Mouse (Mus musculus) CH12.LX (cell line): ENCODE results near the gene Apbb1ip. TPM values are rescaled to one million over a fixed set of nuclear protein-coding genes. Genes with fewer than 3 reads are reported as not detected.

Experiments
- DNase-seq: peaks from one replicate; pipeline ENCODE4 v3.0.0-alpha.2; 2013; ENCODE audit errors: extremely low read depth
- H3K27ac ChIP-seq: 2 replicates; pipeline ENCODE4 v1.5.1; 2012; ENCODE audit warnings: low read depth, mild to moderate bottlenecking, control low read depth, moderate library complexity; ENCODE audit not compliant: insufficient read depth
- H3K27me3 ChIP-seq: replicated peaks from 2 replicates; pipeline ENCODE3; 2012; ENCODE audit warnings: inconsistent platforms
- H3K36me3 ChIP-seq, 2 experiments: replicated peaks in 1 of 2; 2 replicates each; pipeline versions ENCODE3 to v1.6.1; 2012; ENCODE audit warnings: inconsistent platforms in 1 of 2, low read length in 1 of 2, mild to moderate bottlenecking in 1 of 2, mixed read lengths in 1 of 2, moderate library complexity in 1 of 2; ENCODE audit not compliant: control insufficient read depth in 1 of 2, insufficient read depth in 1 of 2
- H3K4me1 ChIP-seq, 2 experiments: 2 replicates each; pipeline ENCODE4 v1.6.1; 2012; ENCODE audit warnings: inconsistent platforms in 1 of 2, moderate library complexity in 1 of 2; ENCODE audit not compliant: insufficient read depth in 2 of 2, control insufficient read depth in 1 of 2
- H3K4me2 ChIP-seq: 2 replicates; pipeline ENCODE4 v1.6.1; 2012; ENCODE audit warnings: low read depth, mild to moderate bottlenecking, control low read depth; ENCODE audit not compliant: poor library complexity, insufficient read depth, severe bottlenecking
- H3K4me3 ChIP-seq, 3 experiments: fragments of 150-350 bp in 1 of 3; sonication (generic) in 1 of 3; replicated peaks in 1 of 3; 2 replicates each; pipeline versions ENCODE3 to v1.5.1; 2011 to 2012; ENCODE audit warnings: low read depth in 2 of 3, low read length in 2 of 3, mild to moderate bottlenecking in 2 of 3, moderate library complexity in 2 of 3, control low read depth in 1 of 3, improper control_type of control experiment in 1 of 3, inconsistent platforms in 1 of 3, mixed read lengths in 1 of 3; ENCODE audit not compliant: poor library complexity in 1 of 3
- H3K79me2 ChIP-seq: replicated peaks from 2 replicates; pipeline ENCODE4 v1.6.1; 2012; ENCODE audit warnings: mild to moderate bottlenecking, moderate library complexity; ENCODE audit not compliant: control insufficient read depth, poor library complexity, insufficient read depth, severe bottlenecking; ENCODE audit errors: extremely low read depth
- H3K9ac ChIP-seq: 2 replicates; pipeline ENCODE4 v1.6.1; 2012; ENCODE audit warnings: low read depth, mild to moderate bottlenecking, control low read depth, moderate library complexity; ENCODE audit not compliant: insufficient read depth
- H3K9me3 ChIP-seq: replicated peaks from 2 replicates; pipeline ENCODE3; 2012; ENCODE audit warnings: low read length, inconsistent platforms, mixed read lengths
- BHLHE40 ChIP-seq: IDR thresholded peaks from 2 replicates; pipeline ENCODE4 v1.6.1; 2011; ENCODE audit warnings: mild to moderate bottlenecking, low read depth, low read length, improper control_type of control experiment
- CHD1 ChIP-seq: IDR thresholded peaks from 2 replicates; pipeline ENCODE4 v1.6.1; 2012; ENCODE audit warnings: low read depth, low read length, improper control_type of control experiment, inconsistent platforms
- CTCF ChIP-seq, 2 experiments: IDR thresholded peaks in 1 of 2; conservative IDR thresholded peaks in 1 of 2; 2 replicates each; pipeline ENCODE4 v1.5.1; 2011 to 2012; ENCODE audit warnings: low read depth in 2 of 2, low read length in 2 of 2, improper control_type of control experiment in 1 of 2, inconsistent platforms in 1 of 2, mild to moderate bottlenecking in 1 of 2, moderate library complexity in 1 of 2
- ELF1 ChIP-seq: IDR thresholded peaks from 2 replicates; pipeline ENCODE4 v1.6.1; 2014; ENCODE audit warnings: low read depth, mild to moderate bottlenecking, inconsistent platforms, low read length, improper control_type of control experiment
- EP300 ChIP-seq: IDR thresholded peaks from 2 replicates; pipeline ENCODE4 v1.6.1; 2011; ENCODE audit warnings: low read length, improper control_type of control experiment
- ETS1 ChIP-seq: conservative IDR thresholded peaks from 2 replicates; pipeline ENCODE4 v1.6.1; 2012; ENCODE audit warnings: low read depth, mild to moderate bottlenecking, inconsistent platforms, low read length, improper control_type of control experiment, moderate library complexity
- GABPA ChIP-seq: IDR thresholded peaks from 2 replicates; pipeline ENCODE4 v1.6.1; 2012; ENCODE audit warnings: low read depth, low read length, improper control_type of control experiment, inconsistent platforms; ENCODE audit not compliant: insufficient replicate concordance
- HCFC1 ChIP-seq: IDR thresholded peaks from 2 replicates; pipeline ENCODE4 v1.6.1; 2012; ENCODE audit warnings: low read depth, mild to moderate bottlenecking, inconsistent platforms, low read length, improper control_type of control experiment
- JUN ChIP-seq: IDR thresholded peaks from 2 replicates; pipeline ENCODE4 v1.6.1; 2011; ENCODE audit warnings: low read depth, mild to moderate bottlenecking, low read length, improper control_type of control experiment, moderate library complexity; ENCODE audit not compliant: insufficient read depth
- JUND ChIP-seq: conservative IDR thresholded peaks from 2 replicates; pipeline ENCODE4 v1.6.1; 2011; ENCODE audit warnings: low read depth, low read length, improper control_type of control experiment
- KAT2A ChIP-seq: IDR thresholded peaks from 2 replicates; pipeline ENCODE4 v1.6.1; 2012; ENCODE audit warnings: low read length, improper control_type of control experiment, inconsistent platforms; ENCODE audit not compliant: insufficient replicate concordance
- MAX ChIP-seq: IDR thresholded peaks from 2 replicates; pipeline ENCODE4 v1.6.1; 2011; ENCODE audit warnings: low read length, improper control_type of control experiment
- MAZ ChIP-seq: IDR thresholded peaks from 2 replicates; pipeline ENCODE4 v1.6.1; 2012; ENCODE audit warnings: low read depth, mild to moderate bottlenecking, inconsistent platforms, low read length, improper control_type of control experiment, moderate library complexity
- NELFE ChIP-seq: IDR thresholded peaks from 2 replicates; pipeline ENCODE4 v1.6.1; 2011; ENCODE audit warnings: low read depth, low read length, improper control_type of control experiment
- NRF1 ChIP-seq: IDR thresholded peaks from 2 replicates; pipeline ENCODE4 v1.6.1; 2014; ENCODE audit warnings: low read depth, mild to moderate bottlenecking, inconsistent platforms, low read length, improper control_type of control experiment, moderate library complexity
- PAX5 ChIP-seq: IDR thresholded peaks from 2 replicates; pipeline ENCODE4 v1.6.1; 2012; ENCODE audit warnings: low read length, inconsistent platforms, mixed read lengths
- POLR2AphosphoS2 ChIP-seq: IDR thresholded peaks from 2 replicates; pipeline ENCODE4 v1.6.1; 2011; ENCODE audit warnings: low read depth, low read length, improper control_type of control experiment
- RAD21 ChIP-seq: IDR thresholded peaks from 2 replicates; pipeline ENCODE4 v1.6.1; 2011; ENCODE audit warnings: low read depth, mild to moderate bottlenecking, low read length, improper control_type of control experiment, moderate library complexity
- RCOR1 ChIP-seq: conservative IDR thresholded peaks from 2 replicates; pipeline ENCODE4 v1.6.1; 2012; ENCODE audit warnings: low read depth, mild to moderate bottlenecking, inconsistent platforms, low read length, improper control_type of control experiment
- SMC3 ChIP-seq: IDR thresholded peaks from 2 replicates; pipeline ENCODE4 v1.6.1; 2011; ENCODE audit warnings: low read depth, low read length, improper control_type of control experiment
- TCF12 ChIP-seq: IDR thresholded peaks from 2 replicates; pipeline ENCODE4 v1.6.1; 2014; ENCODE audit warnings: low read depth, mild to moderate bottlenecking, inconsistent platforms, low read length, improper control_type of control experiment
- UBTF ChIP-seq: IDR thresholded peaks from 2 replicates; pipeline ENCODE4 v1.6.1; 2012; ENCODE audit warnings: low read depth, mild to moderate bottlenecking, inconsistent platforms, low read length, improper control_type of control experiment, moderate library complexity
- USF1 ChIP-seq: IDR thresholded peaks from 2 replicates; pipeline ENCODE4 v1.6.1; 2014; ENCODE audit warnings: low read depth, mild to moderate bottlenecking, inconsistent platforms, low read length, improper control_type of control experiment
- ZC3H11A ChIP-seq: IDR thresholded peaks from 2 replicates; pipeline ENCODE4 v1.6.1; 2012; ENCODE audit warnings: low read depth, mild to moderate bottlenecking, inconsistent platforms, low read length, improper control_type of control experiment
- ZKSCAN1 ChIP-seq: IDR thresholded peaks from 2 replicates; pipeline ENCODE4 v1.6.1; 2012; ENCODE audit warnings: low read depth, inconsistent platforms, low read length, improper control_type of control experiment, borderline replicate concordance
- dilution Hi-C: fragments of 300-500 bp; cut with MboI; formaldehyde crosslinking; loops from 2 replicates; pipeline ENCODE4 v1.14.3; 2020; ENCODE audit warnings: low sequenced_read_pairs; ENCODE audit not compliant: extremely low pct_unique_long_range_greater_than_20kb, extremely low pct_ligation_motif_present
- in situ Hi-C: fragments of 300-500 bp; cut with MboI; formaldehyde crosslinking; loops from 3 replicates; pipeline ENCODE4 v1.14.3; 2019; ENCODE audit warnings: low sequenced_read_pairs, low pct_ligation_motif_present, low pct_unique_long_range_greater_than_20kb, mixed read lengths
- polyA plus RNA-seq: library from polyadenylated mRNA; unstranded; fragments of >175 nt; gene quantifications from 2 replicates; pipeline ENCODE4 v1.2.1, GENCODE M21; 2012; ENCODE audit warnings: low read depth; ENCODE audit not compliant: insufficient read length
- total RNA-seq, 2 experiments: library from RNA; depleted of rRNA; stranded (reverse); fragments of 300-350 nt in 1 of 2; fragments of >200 nt in 1 of 2; gene quantifications; 2 replicates each; pipeline ENCODE4 v1.2.3; 2012 to 2014

Apbb1ip gene
- total and polyA plus RNA-seq, 3 experiments = 3.5 to 59.9 (median 4.0) TPM

DNA sequence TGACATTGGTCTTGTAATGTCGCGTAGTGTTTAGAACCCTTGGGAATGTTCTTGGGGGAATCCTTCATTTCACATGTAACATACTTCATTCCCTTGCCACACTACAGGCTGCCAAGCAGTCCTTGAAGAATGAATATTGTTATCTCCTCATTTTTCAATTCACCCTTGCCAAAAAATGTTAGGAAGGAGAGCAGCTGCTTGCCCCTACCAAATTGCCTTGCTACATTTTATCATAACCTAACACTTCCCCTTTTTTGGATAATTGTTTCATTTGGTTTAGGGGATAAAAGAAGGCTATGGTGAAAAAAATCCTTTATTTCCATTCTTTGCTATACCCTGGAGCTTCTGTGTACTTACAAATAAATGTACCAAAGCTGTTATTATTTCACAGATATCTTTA is 41.8 kb downstream of the Apbb1ip start:
- in situ Hi-C loops (no loop called here), dilution Hi-C loops (no loop called here)
- no peaks in the 10 kb centered on the region for H3K27me3 ChIP-seq
- no peaks in the 10 kb centered on the region for H3K9me3 ChIP-seq
- DNase-seq = no peak
- 0 out of 2 replicates have a peak, but pooled peaks cover 4% of the 10 kb centered on the region for H3K79me2 ChIP-seq
- peaks cover 7 to 61% of the 10 kb centered on the region in 2 experiments for H3K36me3 ChIP-seq
- no peak for TF ChIP-seq ELF1
- TF ChIP-seq UBTF = no peak
- TF ChIP-seq GABPA = no peak
- TF ChIP-seq CHD1 = no peak
- TF ChIP-seq ZKSCAN1 = no peak
- TF ChIP-seq USF1 = no peak
- no peak for TF ChIP-seq ETS1
- TF ChIP-seq SMC3 = no peak
- TF ChIP-seq RAD21 = no peak
- TF ChIP-seq MAX = no peak
- no peak overlapping the region for H3K9ac ChIP-seq
- H3K4me3 ChIP-seq = no peak overlapping the region
- peaks cover 2 to 28% of the 10 kb centered on the region in 2 experiments for H3K4me1 ChIP-seq
- no peak overlapping the region for H3K4me2 ChIP-seq
- H3K27ac ChIP-seq = no peak overlapping the region

DNA sequence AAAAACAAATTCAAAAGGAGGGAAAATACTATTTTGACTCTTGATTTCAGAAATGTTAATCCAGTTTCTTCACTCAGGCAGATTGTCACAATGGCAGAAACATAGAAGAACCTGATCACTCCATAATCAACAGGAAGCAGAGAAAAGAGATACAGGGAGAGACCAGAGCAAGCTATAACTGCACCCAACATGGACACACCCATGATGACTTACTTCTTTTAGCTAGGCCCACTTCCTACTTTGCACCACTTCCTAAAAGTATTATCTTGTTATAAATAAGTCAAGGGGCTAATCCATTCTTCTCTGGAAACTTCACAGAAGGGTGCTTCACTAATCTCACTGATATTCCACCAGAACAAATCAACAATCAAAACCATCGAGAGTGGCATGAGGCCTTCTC is 42.3 kb downstream of the Apbb1ip start:
- Histone ChIP-seq H3K9ac (no peak overlapping the region), H3K4me1 (peaks cover 0 to 22% of the 10 kb centered on the region in 2 experiments; a peak in 2 of 4 replicates), H3K79me2 (0 out of 2 replicates have a peak, but pooled peaks cover 4% of the 10 kb centered on the region), H3K27ac (no peak overlapping the region), H3K36me3 (peaks cover 7 to 61% of the 10 kb centered on the region in 2 experiments), H3K4me3 (no peak overlapping the region), H3K27me3 (no peaks in the 10 kb centered on the region), H3K4me2 (no peak overlapping the region), H3K9me3 (no peaks in the 10 kb centered on the region)
- dilution Hi-C loops (no loop called here), in situ Hi-C loops (no loop called here)
- DNase-seq = no peak
- no peak for TF ChIP-seq RCOR1
- no peak for TF ChIP-seq HCFC1
- no peak for TF ChIP-seq PAX5
- no peak for TF ChIP-seq CHD1
- TF ChIP-seq NELFE = no peak
- TF ChIP-seq MAZ = no peak
- no peak for TF ChIP-seq POLR2AphosphoS2
- TF ChIP-seq EP300 = no peak
- no peak for TF ChIP-seq TCF12
- no peak for TF ChIP-seq NRF1
- TF ChIP-seq ZC3H11A = no peak
- TF ChIP-seq KAT2A = no peak
- TF ChIP-seq BHLHE40 = no peak
- TF ChIP-seq SMC3 = no peak
- no peak for TF ChIP-seq JUND
- TF ChIP-seq USF1 = no peak
- no peak for TF ChIP-seq JUN
- no peak for TF ChIP-seq RAD21
- TF ChIP-seq CTCF (conservative IDR thresholded peaks at IDR 0.05 in 1 of 2, IDR thresholded peaks at IDR 0.05 in 1 of 2; ENCODE audit: low read depth in 2 of 2, low read length in 2 of 2) = no peak
